Mouse (Mus musculus) forebrain, embryonic 16.5 days (tissue): Measurements from ENCODE around the gene Krtap31-2. TPM values are rescaled to one million over a fixed set of nuclear protein-coding genes. Genes with fewer than 3 reads are reported as not detected.

Source experiments
- ATAC-seq: fragments of 200-750 bp; cut with Nextera tagmentation; 2 replicates; pipeline ENCODE4 v1.8.0; 2017; ENCODE audit warnings: mild to moderate bottlenecking, moderate library complexity
- H3K27ac ChIP-seq: fragments of 300-500 bp; sonication (generic); 2 replicates; pipeline ENCODE4 v1.5.1; 2014; ENCODE audit warnings: low read length, control low read depth
- H3K27me3 ChIP-seq: fragments of 300-500 bp; sonication (generic); replicated peaks from 2 replicates; pipeline ENCODE4 v1.6.1; 2014; ENCODE audit warnings: low read length; ENCODE audit not compliant: control insufficient read depth, insufficient read depth
- H3K36me3 ChIP-seq: fragments of 300-500 bp; sonication (generic); 2 replicates; pipeline ENCODE4 v1.6.1; 2014; ENCODE audit not compliant: control insufficient read depth, insufficient read depth
- H3K4me1 ChIP-seq: fragments of 300-500 bp; sonication (generic); replicated peaks from 2 replicates; pipeline ENCODE4 v1.6.1; 2014; ENCODE audit warnings: low read length; ENCODE audit not compliant: control insufficient read depth, insufficient read depth
- H3K4me2 ChIP-seq: fragments of 300-500 bp; sonication (generic); 2 replicates; pipeline ENCODE4 v1.6.1; 2014; ENCODE audit warnings: mild to moderate bottlenecking, low read length, control low read depth
- H3K4me3 ChIP-seq: fragments of 300-500 bp; sonication (generic); replicated peaks from 2 replicates; pipeline ENCODE4 v1.5.1; 2014; ENCODE audit warnings: mild to moderate bottlenecking, low read length, control low read depth
- H3K9ac ChIP-seq: fragments of 300-500 bp; sonication (generic); replicated peaks from 2 replicates; pipeline ENCODE4 v1.6.1; 2014; ENCODE audit warnings: low read depth, low read length, control low read depth
- H3K9me3 ChIP-seq: fragments of 300-500 bp; sonication (generic); 2 replicates; pipeline ENCODE4 v1.6.1; 2016; ENCODE audit warnings: low read length; ENCODE audit not compliant: control insufficient read depth
- WGBS: fragments of 180-500 bp; shearing (Covaris S2); extraction: QIAGEN DNeasy Blood & Tissue Kit; methylation state at CpG from one replicate; pipeline ENCODE4 v1.1.7; 2014; 5-methylcytosine and 5-hydroxymethylcytosine counted together
- polyA plus RNA-seq: library from polyadenylated mRNA; unstranded; fragments of >200 nt; fragmentation: Nextera tagmentation; extraction: Ambion mirVana; gene quantifications from 2 replicates; pipeline ENCODE4 v1.2.1, GENCODE M21; 2015

The Krtap31-2 gene
- polyA plus RNA-seq, 1 experiment from 2014 or later = not detected

DNA sequence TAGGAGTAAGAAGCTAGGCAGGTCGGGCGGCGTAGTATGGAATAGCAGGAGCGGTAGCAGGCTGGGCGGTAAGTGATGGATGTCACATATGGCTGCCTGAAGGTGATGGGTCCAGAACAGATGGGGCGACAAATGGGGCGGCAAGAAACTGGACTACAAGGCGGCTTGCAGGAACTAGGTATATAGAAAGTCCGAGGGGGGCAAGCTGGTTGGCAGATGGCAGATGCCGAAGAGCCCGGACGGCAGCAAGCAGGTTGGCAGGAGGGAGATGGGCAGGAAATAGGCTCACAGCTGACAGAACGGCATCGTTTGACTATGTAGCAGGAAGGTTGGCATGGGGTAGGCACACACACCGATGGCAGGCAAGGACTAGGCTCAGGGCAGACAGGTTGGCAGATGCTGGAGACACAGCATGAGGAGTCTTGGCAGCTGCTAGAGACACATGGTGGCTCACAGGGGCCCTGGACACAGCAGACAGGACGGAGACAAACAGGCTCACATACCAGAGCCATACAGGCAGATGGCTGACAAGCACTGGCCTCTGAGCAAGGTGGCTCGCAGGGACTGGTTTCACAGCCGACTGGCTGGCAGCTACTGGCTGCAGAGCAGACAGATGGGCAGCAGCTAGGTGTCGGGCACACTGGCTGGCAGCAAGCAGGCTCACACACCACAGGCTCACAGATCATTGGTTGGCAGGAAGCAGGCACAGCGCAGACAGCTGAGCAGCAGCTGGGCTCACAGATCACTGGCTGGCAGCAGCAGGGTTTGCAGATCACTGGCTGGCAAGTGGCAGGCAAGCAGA lies 49.4 kb downstream of the Krtap31-2 start:
- H3K9ac ChIP-seq = no peak overlapping the region
- H3K4me2 ChIP-seq = no peak overlapping the region
- no peaks in the 10 kb centered on the region for H3K9me3 ChIP-seq
- peak overlapping the region; percentile 56 for H3K27ac ChIP-seq
- no peak overlapping the region for H3K4me3 ChIP-seq
- ATAC-seq = peak; percentile 92
- H3K36me3 ChIP-seq = no peaks in the 10 kb centered on the region
- 66% methylated on average over 20 of the region's 20 CpGs for WGBS
- H3K4me1 ChIP-seq = no peaks in the 10 kb centered on the region
- no peaks in the 10 kb centered on the region for H3K27me3 ChIP-seq

- H3K4me1 ChIP-seq = no peaks in the 10 kb centered on the region
- 81% methylated on average over 8 of the region's 8 CpGs for WGBS
- no peaks in the 10 kb centered on the region for H3K27me3 ChIP-seq
- ATAC-seq = 0 out of 2 replicates have a peak, but pooled peaks have one; percentile 23
- H3K9me3 ChIP-seq = no peaks in the 10 kb centered on the region
- no peak within 1 kb of the TSS for H3K9ac ChIP-seq
- peak within 1 kb of the TSS; percentile 56 for H3K27ac ChIP-seq
- H3K4me2 ChIP-seq = no peak within 1 kb of the TSS
- no peaks in the 10 kb centered on the region for H3K36me3 ChIP-seq
- no peak within 1 kb of the TSS for H3K4me3 ChIP-seq
Measured at GRCm38 (mm10) chr11:99986180-99986647, 50.1 kb downstream of the Krtap31-2 start, which contains the start of gene Krtap16-1. TSS of gene Krtap16-1 (minus strand) at chr11:99986597.

Other genes starting within 250 kb of the Krtap31-2 start
- not detected in 2 replicates for gene Gm14190, start 245.6 kb upstream of the Krtap31-2 start, polyA plus RNA-seq
- gene Gm14180, start 202.0 kb upstream of the Krtap31-2 start, polyA plus RNA-seq = not detected in 2 replicates
- gene Gm11595, start 163.4 kb upstream of the Krtap31-2 start, polyA plus RNA-seq = not detected in 2 replicates
- not detected in 2 replicates for gene Krtap4-8, start 155.6 kb upstream of the Krtap31-2 start, polyA plus RNA-seq
- not detected in 2 replicates for gene Krtap4-9, start 151.1 kb upstream of the Krtap31-2 start, polyA plus RNA-seq
- gene Gm11596, start 142.8 kb upstream of the Krtap31-2 start, polyA plus RNA-seq = not detected in 2 replicates
- gene Gm11569, start 137.4 kb upstream of the Krtap31-2 start, polyA plus RNA-seq = not detected in 2 replicates
- gene Gm11554, start 131.8 kb upstream of the Krtap31-2 start, polyA plus RNA-seq = not detected in 2 replicates
- not detected in 2 replicates for gene Krtap4-13, start 126.4 kb upstream of the Krtap31-2 start, polyA plus RNA-seq
- gene Gm11564, start 120.6 kb upstream of the Krtap31-2 start, polyA plus RNA-seq = not detected in 2 replicates
- gene 2300003K06Rik, start 98.2 kb upstream of the Krtap31-2 start, polyA plus RNA-seq = not detected in 2 replicates
- gene Krtap4-16, start 84.7 kb upstream of the Krtap31-2 start, polyA plus RNA-seq = not detected in 2 replicates
- not detected in 2 replicates for gene Gm11568, start 78.4 kb upstream of the Krtap31-2 start, polyA plus RNA-seq
- gene Gm11559, start 71.8 kb upstream of the Krtap31-2 start, polyA plus RNA-seq = not detected in 2 replicates
- gene Krtap9-1, start 62.9 kb upstream of the Krtap31-2 start, polyA plus RNA-seq = not detected in 2 replicates
- not detected in 2 replicates for gene Gm11567, start 57.1 kb upstream of the Krtap31-2 start, polyA plus RNA-seq
- not detected in 2 replicates for gene Krtap31-1, start 28.4 kb upstream of the Krtap31-2 start, polyA plus RNA-seq
- gene Gm11565, start 21.5 kb upstream of the Krtap31-2 start, polyA plus RNA-seq = not detected in 2 replicates
- not detected in 2 replicates for gene Krtap9-5, start 12.2 kb downstream of the Krtap31-2 start, polyA plus RNA-seq
- gene Krtap29-1, start 42.8 kb downstream of the Krtap31-2 start, polyA plus RNA-seq = not detected in 2 replicates
- gene Krtap16-1, start 50.3 kb downstream of the Krtap31-2 start, polyA plus RNA-seq = not detected in 2 replicates
- not detected in 2 replicates for gene Krtap17-1, start 57.7 kb downstream of the Krtap31-2 start, polyA plus RNA-seq
- not detected in 2 replicates for gene Krt33a, start 79.9 kb downstream of the Krtap31-2 start, polyA plus RNA-seq
- not detected in 2 replicates for gene Krt33b, start 93.6 kb downstream of the Krtap31-2 start, polyA plus RNA-seq
- not detected in 2 replicates for gene Krt34, start 105.3 kb downstream of the Krtap31-2 start, polyA plus RNA-seq
- gene Krt31, start 114.3 kb downstream of the Krtap31-2 start, polyA plus RNA-seq = not detected in 2 replicates
- gene Krt32, start 151.9 kb downstream of the Krtap31-2 start, polyA plus RNA-seq = not detected in 2 replicates
- not detected in 2 replicates for gene Krt35, start 159.9 kb downstream of the Krtap31-2 start, polyA plus RNA-seq
- gene Krt36, start 169.3 kb downstream of the Krtap31-2 start, polyA plus RNA-seq = not detected in 2 replicates
- gene Krt13, start 185.3 kb downstream of the Krtap31-2 start, polyA plus RNA-seq = not detected in 2 replicates
- 2.2 TPM in 1 of 2 replicates, not detected in the other for gene Krt15, start 199.6 kb downstream of the Krtap31-2 start, polyA plus RNA-seq
- 0.30 and 2.3 TPM in 2 replicates for gene Krt19, start 212.4 kb downstream of the Krtap31-2 start, polyA plus RNA-seq